Mouse (Mus musculus) cortical plate, adult 2 months (tissue): ENCODE data around the gene Arrb1.

Source experiments
- CTCF ChIP-seq: fragments of 200-500 bp; IDR thresholded peaks from 2 replicates; pipeline ENCODE4 v1.5.1; 2011; ENCODE audit warnings: mild to moderate bottlenecking, control low read depth, low read length; ENCODE audit not compliant: insufficient read depth; ENCODE audit errors: extremely low read depth
- POLR2A ChIP-seq: fragments of 200-500 bp; IDR thresholded peaks from 2 replicates; pipeline ENCODE4 v1.6.1; 2011; ENCODE audit warnings: mild to moderate bottlenecking, low read length, control low read depth; ENCODE audit not compliant: insufficient read depth; ENCODE audit errors: extremely low read depth

- TF ChIP-seq CTCF (no peak), POLR2A (no peak)
Observed at GRCm38 (mm10) chr7:99523121-99523520, 12.1 kb upstream of the Arrb1 start.
